Comparison of ENCODE assay signal across 10 mouse cellular contexts in genomic region chr6:52963840-52964690, GRCm38 (mm10).
A peak's percentile ranks its signal among the peaks of the same experiment; 100 is the strongest.
DNase-seq lines count a peak whose midpoint lies in the region; ATAC-seq lines count a peak whose summit lies in the region.
"Had no signal": no experiment of that assay in that cellular context is flagged by ENCODE, and none has a peak within 500 bp of the region (broad histone marks: within the 10 kb centered on the region; RNA-seq: fewer than 3 reads in every experiment).

No protein-coding gene starts in this region.

- H3K27ac ChIP-seq in liver, embryonic 12.5 days: no peak overlapping the region
- H3K27ac ChIP-seq: embryonic facial prominence, embryonic 15.5 days had no signal

- H3K9me3 ChIP-seq in liver, embryonic 12.5 days (replicated peaks): no peaks in the 10 kb centered on the region
- H3K9me3 ChIP-seq: embryonic facial prominence, embryonic 15.5 days; megakaryocyte, embryonic 14.5 days had no signal

- no peaks in the 10 kb centered on the region for H3K27me3 ChIP-seq in liver, embryonic 12.5 days (replicated peaks)
- H3K27me3 ChIP-seq: embryonic facial prominence, embryonic 15.5 days had no signal

- H3K4me1 ChIP-seq in liver, embryonic 12.5 days: no peaks in the 10 kb centered on the region; the same call in 1 of the 2 replicates

- no peaks in the 10 kb centered on the region for H3K36me3 ChIP-seq in liver, embryonic 12.5 days
- H3K36me3 ChIP-seq: embryonic facial prominence, embryonic 15.5 days had no signal

- no peak overlapping the region for H3K4me2 ChIP-seq in liver, embryonic 12.5 days
- H3K4me2 ChIP-seq: embryonic facial prominence, embryonic 15.5 days had no signal

- intact Hi-C loops in left cerebral cortex, postnatal 4 days (cut with DNase I): no loop called here
- intact Hi-C loops in heart, postnatal 10 days (cut with DNase I): no loop called here

- H3K9ac ChIP-seq in liver, embryonic 12.5 days: no peak overlapping the region
- H3K9ac ChIP-seq: embryonic facial prominence, embryonic 15.5 days had no signal

- peak; percentile 71 for ATAC-seq in cerebellum, adult (ENCODE audit: insufficient number of reproducible peaks, low FRiP score, low TSS enrichment)
- no peak for ATAC-seq in liver, embryonic 12.5 days

- DNase-seq in left cerebral cortex, postnatal 4 days: peak; percentile 72
- DNase-seq in left cerebral cortex, adult 11 months (ENCODE audit: low spot score): no peak
- DNase-seq in cerebellum, adult 9-10 months: peak; percentile 81
- peak; percentile 53 to 60 for DNase-seq in heart, postnatal 10 days
- no peak for DNase-seq in embryo, embryonic 10 days (ENCODE audit: low spot score)
- no peak for DNase-seq in urinary bladder, postnatal 25 days (ENCODE audit: low spot score)

- H3K4me3 ChIP-seq in liver, embryonic 12.5 days: no peak overlapping the region
- H3K4me3 ChIP-seq: embryonic facial prominence, embryonic 15.5 days; megakaryocyte, embryonic 14.5 days had no signal

- WGBS in liver, embryonic 12.5 days (ENCODE audit: insufficient replicate concordance): 73% methylated on average over 13 of the region's 13 CpGs

Comparison
In these comparisons a context has a peak if more than half of its experiments do, and no peak if none do; other contexts are left out.
1. DNase-seq: peak in left cerebral cortex, postnatal 4 days (single experiment), cerebellum, adult 9-10 months (single experiment) and heart, postnatal 10 days (2 of 2); none in left cerebral cortex, adult 11 months (single experiment), embryo, embryonic 10 days (single experiment) and urinary bladder, postnatal 25 days (single experiment).